Mouse (Mus musculus) embryonic fibroblast, embryonic 13.5 days (primary cell): Measurements from ENCODE around the gene Per1. TPM values are rescaled to one million over a fixed set of nuclear protein-coding genes. Genes with fewer than 3 reads are reported as not detected.

Experiments
- H3K27ac ChIP-seq: 2 replicates; pipeline ENCODE4 v1.5.1; 2012; ENCODE audit warnings: low read length, control low read depth, inconsistent platforms; ENCODE audit not compliant: insufficient read depth
- H3K4me1 ChIP-seq: 2 replicates; pipeline ENCODE4 v1.6.1; 2011; ENCODE audit warnings: low read length; ENCODE audit not compliant: control insufficient read depth, insufficient read depth
- H3K4me3 ChIP-seq: 2 replicates; pipeline ENCODE4 v1.5.1; 2011; ENCODE audit warnings: mild to moderate bottlenecking, control low read depth, low read length; ENCODE audit not compliant: insufficient read depth
- CTCF ChIP-seq: IDR thresholded peaks from 2 replicates; pipeline ENCODE4 v1.5.1; 2011; ENCODE audit warnings: mild to moderate bottlenecking, control low read depth, low read length, moderate library complexity, borderline replicate concordance; ENCODE audit not compliant: insufficient read depth
- POLR2A ChIP-seq: IDR thresholded peaks from 2 replicates; pipeline ENCODE4 v1.6.1; 2011; ENCODE audit warnings: low read depth, mild to moderate bottlenecking, control low read depth, low read length, moderate library complexity
- polyA plus RNA-seq: library from polyadenylated mRNA; stranded (reverse); fragments of >200 nt; gene quantifications from 2 replicates; pipeline ENCODE4 v1.2.4, GENCODE M21; 2011; ENCODE audit warnings: low read depth; ENCODE audit not compliant: missing spikeins, insufficient read length

Gene Per1
- polyA plus RNA-seq, 1 experiment: 30.9 TPM

DNA sequence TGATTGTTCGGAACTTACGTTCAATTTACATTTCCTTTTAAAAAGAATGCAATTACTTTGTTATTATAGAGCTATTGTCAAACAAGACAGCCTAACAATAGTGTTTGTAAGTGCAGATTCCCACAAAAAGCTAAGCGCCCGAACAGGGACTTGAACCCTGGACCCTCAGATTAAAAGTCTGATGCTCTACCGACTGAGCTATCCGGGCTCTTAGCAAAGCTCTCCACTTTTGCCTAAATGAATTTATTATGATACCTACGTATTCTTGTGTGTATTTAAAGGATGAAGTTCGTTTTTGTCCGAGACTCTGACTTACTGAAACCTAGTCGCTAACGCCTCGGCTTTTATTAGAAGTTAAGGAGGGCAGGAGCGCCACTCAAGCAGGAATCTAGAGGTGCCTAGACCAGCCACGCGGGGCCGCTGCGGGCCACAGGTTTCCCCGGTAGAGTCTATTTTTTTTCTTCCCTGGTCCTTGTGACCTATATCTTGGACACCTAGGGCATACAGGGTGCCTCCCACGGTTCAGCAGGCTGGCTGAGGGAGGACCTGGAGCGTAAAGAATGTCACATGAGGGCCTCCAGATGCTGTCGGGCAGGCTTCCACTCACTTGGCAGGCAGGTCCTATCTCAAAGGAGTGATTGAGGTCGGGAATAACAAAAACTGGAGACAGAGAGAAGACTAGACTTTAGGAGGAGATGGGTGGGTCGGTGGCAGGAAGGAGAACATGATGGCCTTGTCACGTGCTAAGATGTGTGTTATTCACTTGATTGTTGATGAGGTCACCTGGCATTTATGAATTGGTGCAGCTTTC lies 30.2 kb downstream of the Per1 start:
- TF ChIP-seq POLR2A: no peak
- TF ChIP-seq CTCF: no peak; the same call in 1 of the 2 replicates
- peak overlapping the region; percentile 62 for H3K4me3 ChIP-seq
- peak overlapping the region; percentile 41 for H3K27ac ChIP-seq
- 0 out of 2 replicates have a peak, but pooled peaks cover 3% of the 10 kb centered on the region for H3K4me1 ChIP-seq

- no peak for TF ChIP-seq CTCF
- TF ChIP-seq POLR2A: no peak
- H3K27ac ChIP-seq: peak within 1 kb of the TSS; percentile 41
- H3K4me1 ChIP-seq: 0 out of 2 replicates have a peak, but pooled peaks cover 3% of the 10 kb centered on the region
- peak within 1 kb of the TSS; percentile 62 for H3K4me3 ChIP-seq
Measured at GRCm38 (mm10) chr11:69125852-69125918, 30.7 kb downstream of the Per1 start, which contains the start of gene Aloxe3. Gene Aloxe3, plus strand, starts transcription at chr11:69125896.

- Histone ChIP-seq H3K4me1 (0 out of 2 replicates have a peak, but pooled peaks cover 3% of the 10 kb centered on the region), H3K4me3 (peak overlapping the region; percentile 62), H3K27ac (no peak overlapping the region)
- TF ChIP-seq CTCF (no peak), POLR2A (no peak)
Measured at GRCm38 (mm10) chr11:69125919-69126705, 31.1 kb downstream of the Per1 start.

- TF ChIP-seq CTCF: no peak
- TF ChIP-seq POLR2A: no peak
- H3K4me3 ChIP-seq: no peak overlapping the region
- no peak overlapping the region for H3K27ac ChIP-seq
- H3K4me1 ChIP-seq: 0 out of 2 replicates have a peak, but pooled peaks cover 3% of the 10 kb centered on the region
Measured at GRCm38 (mm10) chr11:69126706-69127095, 31.7 kb downstream of the Per1 start.

DNA sequence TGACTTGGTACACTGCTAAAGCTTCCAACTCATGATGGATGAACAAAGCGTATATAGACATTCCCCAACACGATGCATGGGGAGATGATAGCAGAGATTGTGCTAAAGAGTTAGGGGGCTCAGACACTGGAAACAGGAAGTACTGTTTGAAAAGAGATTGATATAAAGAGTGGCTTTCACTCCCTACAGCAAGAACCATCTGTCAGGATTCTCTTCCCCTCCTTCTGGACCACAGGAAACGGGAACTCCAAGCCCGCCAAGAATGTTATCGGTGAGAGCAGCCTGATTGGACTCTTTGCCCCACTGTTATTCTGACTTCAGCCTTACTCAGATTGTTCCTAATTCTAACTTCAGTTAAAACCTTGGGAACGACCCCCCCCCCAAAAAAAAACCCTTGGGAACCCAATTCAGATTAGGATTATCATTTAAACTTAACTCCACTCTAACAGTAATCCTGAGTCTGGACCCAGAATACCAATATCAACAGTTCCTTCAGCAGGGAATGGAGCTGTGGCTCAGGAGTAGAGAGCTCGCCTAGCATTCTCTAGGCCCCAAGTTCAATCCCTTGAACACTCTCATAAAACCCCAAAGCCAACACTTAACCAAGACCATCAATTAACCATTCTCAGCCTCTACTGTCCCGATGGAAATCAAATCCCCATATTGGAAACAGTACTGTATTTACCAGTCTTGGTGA lies 33.6 kb downstream of the Per1 start:
- no peak overlapping the region for H3K27ac ChIP-seq
- no peak for TF ChIP-seq CTCF
- no peak for TF ChIP-seq POLR2A
- 0 out of 2 replicates have a peak, but pooled peaks cover 3% of the 10 kb centered on the region for H3K4me1 ChIP-seq
- no peak overlapping the region for H3K4me3 ChIP-seq

DNA sequence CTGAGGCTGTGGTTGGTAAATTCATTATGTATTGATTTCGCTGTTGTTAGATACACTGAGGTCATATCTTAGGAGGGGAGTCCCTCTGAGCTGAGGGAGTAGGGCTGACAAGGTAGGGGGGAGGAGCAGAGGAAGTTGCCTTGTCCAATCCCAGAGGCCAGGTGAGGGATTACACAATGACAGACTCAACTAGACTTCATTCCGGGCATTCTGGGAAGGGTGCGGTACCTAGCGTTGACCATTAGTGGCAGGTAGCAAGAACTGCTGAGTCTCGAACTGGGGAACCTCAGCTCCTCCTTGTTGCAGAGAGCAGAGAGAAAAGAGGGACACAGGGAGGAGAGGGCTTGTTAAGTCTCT lies 38.5 kb downstream of the Per1 start:
- Histone ChIP-seq H3K4me1 (no peaks in the 10 kb centered on the region), H3K27ac (no peak overlapping the region), H3K4me3 (no peak overlapping the region)
- TF ChIP-seq CTCF (no peak), POLR2A (no peak)

GRCm38 (mm10) chr11:69133923-69134621 lies 39.1 kb downstream of the Per1 start:
- Histone ChIP-seq H3K27ac (no peak overlapping the region), H3K4me3 (no peak overlapping the region), H3K4me1 (no peaks in the 10 kb centered on the region)
- 0 out of 2 replicates have a peak, but pooled peaks have one; percentile 12 for TF ChIP-seq POLR2A
- TF ChIP-seq CTCF: peak; percentile 28; the same call in 1 of the 2 replicates

GRCm38 (mm10) chr11:69134622-69134968 lies 39.6 kb downstream of the Per1 start:
- Histone ChIP-seq H3K4me1 (no peaks in the 10 kb centered on the region), H3K27ac (no peak overlapping the region), H3K4me3 (no peak overlapping the region)
- TF ChIP-seq POLR2A (no peak), CTCF (no peak)

GRCm38 (mm10) chr11:69135361-69135760 lies 40.3 kb downstream of the Per1 start:
- no peak for TF ChIP-seq POLR2A
- Histone ChIP-seq H3K4me1 (no peaks in the 10 kb centered on the region), H3K4me3 (no peak overlapping the region), H3K27ac (no peak overlapping the region)

DNA sequence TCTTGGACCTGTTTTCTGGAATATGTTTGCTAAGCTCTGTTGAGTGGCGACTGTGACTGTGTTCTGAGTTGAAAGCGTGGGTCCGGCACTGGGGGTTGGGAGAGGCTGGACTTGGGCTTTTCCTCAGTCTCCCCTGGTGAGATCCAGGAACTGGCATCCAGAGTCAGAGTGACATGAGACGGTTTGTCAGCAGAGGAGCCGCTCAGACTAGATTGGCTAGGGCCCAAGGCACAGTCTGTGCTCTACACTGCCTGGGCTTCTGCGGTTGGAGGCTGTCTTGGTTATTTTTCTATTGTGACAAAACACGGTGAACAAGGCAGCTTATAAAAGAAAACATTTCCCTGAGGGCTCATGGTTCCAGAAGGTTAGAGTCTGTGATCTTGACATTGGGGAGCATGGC lies 52.5 kb downstream of the Per1 start:
- H3K4me3 ChIP-seq: no peak overlapping the region
- no peak overlapping the region for H3K27ac ChIP-seq
- TF ChIP-seq CTCF (no peak), POLR2A (no peak)
- no peaks in the 10 kb centered on the region for H3K4me1 ChIP-seq
